ENCODE assay signal across 14 mouse cellular contexts in the genomic region with DNA sequence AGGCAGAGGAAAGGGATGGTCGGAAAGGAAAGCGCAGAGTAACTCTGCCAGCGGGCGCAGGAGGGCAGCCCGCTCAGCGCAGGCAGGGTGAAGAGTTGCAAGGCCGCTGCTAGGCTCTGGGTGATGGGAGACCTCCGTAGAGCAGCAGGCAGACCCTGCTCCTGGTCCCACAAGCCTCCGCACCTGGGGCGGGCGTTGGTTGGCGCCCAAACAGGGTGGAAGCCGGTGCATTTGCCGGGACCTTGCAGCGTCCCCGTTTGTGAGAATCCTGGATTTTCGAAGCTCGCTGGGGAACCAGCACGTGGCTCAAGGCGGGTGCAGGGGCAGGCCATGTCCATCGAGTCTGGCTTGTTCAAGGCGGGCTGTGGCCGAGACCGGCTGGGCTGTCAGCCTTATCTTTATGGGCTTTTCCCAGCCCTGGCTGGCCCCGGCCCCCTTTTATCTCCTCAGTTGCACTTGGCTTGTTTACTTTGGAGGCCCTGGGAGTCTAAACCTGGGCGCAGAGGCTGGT. TPM values are rescaled to one million over a fixed set of nuclear protein-coding genes. Genes with fewer than 3 reads are reported as not detected.
DNase-seq lines count a peak whose midpoint lies in the region; ATAC-seq and TF ChIP-seq lines count a peak whose summit lies in the region.
"Had no signal": no experiment of that assay in that cellular context is flagged by ENCODE, and none has a peak within 500 bp of the region (broad histone marks: within the 10 kb centered on the region; RNA-seq: fewer than 3 reads in every experiment).

No protein-coding gene starts in this region.

- H3K4me1 ChIP-seq in heart, embryonic 10.5 days, result peaks cover 43% of the 10 kb centered on the region
- H3K4me1 ChIP-seq in lung, adult 2 months (ENCODE audit: control insufficient read depth, insufficient read depth, low read length), result peaks cover 3% of the 10 kb centered on the region; the same call in 1 of the 2 replicates
- peaks cover 14% of the 10 kb centered on the region for H3K4me1 ChIP-seq in embryonic facial prominence, embryonic 11.5 days (ENCODE audit: control insufficient read depth, insufficient read depth, low read length)

- 0 out of 2 replicates have a peak overlapping the region, but pooled peaks have one; percentile 15 for H3K4me2 ChIP-seq in embryonic facial prominence, embryonic 11.5 days (ENCODE audit: low read depth, low read length)

- H3K4me3 ChIP-seq in heart, embryonic 10.5 days, result peak overlapping the region; percentile 46
- peak overlapping the region; percentile 49 for H3K4me3 ChIP-seq in lung, adult 2 months (replicated peaks; ENCODE audit: extremely low read depth, low read depth, low read length)
- H3K4me3 ChIP-seq in embryonic facial prominence, embryonic 11.5 days (ENCODE audit: low read depth, low read length), result peak overlapping the region; percentile 7; the same call in 1 of the 2 replicates
- H3K4me3 ChIP-seq: myocyte had no signal

- H3K36me3 ChIP-seq in heart, embryonic 10.5 days, result no peaks in the 10 kb centered on the region
- no peaks in the 10 kb centered on the region for H3K36me3 ChIP-seq in embryonic facial prominence, embryonic 11.5 days (replicated peaks; ENCODE audit: control insufficient read depth, insufficient read depth, low read depth, low read length)

- no peak for DNase-seq in heart, embryonic 10.5 days (ENCODE audit: low spot score)
- no peak for DNase-seq in heart, adult 8-10 months (ENCODE audit: low spot score)
- DNase-seq in lung, adult 2 months, result no peak
- no peak for DNase-seq in lung, adult 18-20 months
- peak; percentile 35 for DNase-seq in embryonic facial prominence, embryonic 11.5 days (ENCODE audit: low spot score)
- DNase-seq in lung, postnatal 4 days, result peak; percentile 40 to 63
- DNase-seq in right cerebral cortex, postnatal 10 days (ENCODE audit: low spot score in 2 of 2), result no peak
- DNase-seq in right cerebral cortex, postnatal 14 days, result no peak
- DNase-seq: B cell, adult 2 months; cerebellum, adult 11 months; spleen, adult 18-20 months had no signal

- WGBS in heart, embryonic 10.5 days, result under 1% methylated on average over 26 of the region's 26 CpGs
- 9% methylated on average over 26 of the region's 26 CpGs for WGBS in lung, adult 2 months
- WGBS in embryonic facial prominence, embryonic 11.5 days, result 3% methylated on average over 26 of the region's 26 CpGs

- no peak for ATAC-seq in embryonic facial prominence, embryonic 11.5 days (replicated peaks; ENCODE audit: insufficient number of reproducible peaks, low FRiP score, low TSS enrichment, low read depth)

- TF ChIP-seq POLR2A in lung, adult 2 months (IDR thresholded peaks at IDR 0.05; ENCODE audit: borderline replicate concordance, extremely low read depth, low read depth, low read length), result no peak

- no peak overlapping the region for H3K9ac ChIP-seq in embryonic facial prominence, embryonic 11.5 days (replicated peaks; ENCODE audit: low read length)

- H3K27ac ChIP-seq in heart, embryonic 10.5 days, result peak overlapping the region; percentile 43; the same call in 1 of the 2 replicates
- H3K27ac ChIP-seq in embryonic facial prominence, embryonic 11.5 days (replicated peaks; ENCODE audit: low read depth, low read length), result no peak overlapping the region

- no peak for TF ChIP-seq CTCF in lung, adult 2 months (IDR thresholded peaks at IDR 0.05; ENCODE audit: insufficient read depth, low read length)

- H3K9me3 ChIP-seq in heart, embryonic 10.5 days, result no peaks in the 10 kb centered on the region
- H3K9me3 ChIP-seq in embryonic facial prominence, embryonic 11.5 days (replicated peaks; ENCODE audit: control insufficient read depth, low read length), result no peaks in the 10 kb centered on the region

- peaks cover 100% of the 10 kb centered on the region for H3K27me3 ChIP-seq in heart, embryonic 10.5 days (ENCODE audit: insufficient read depth, poor library complexity, severe bottlenecking)
- H3K27me3 ChIP-seq in embryonic facial prominence, embryonic 11.5 days (ENCODE audit: control insufficient read depth, insufficient read depth, low read length), result peaks cover 64% of the 10 kb centered on the region

RNA-seq across cellular contexts. Expression of a gene that starts 2.3 kb away (rescaled TPM):
- 0.80 and 4.1 TPM in 2 replicates for polyA plus RNA-seq in heart, embryonic 10.5 days (2016; fragmentation: Nextera tagmentation; extraction: Ambion mirVana)
- total RNA-seq in heart, adult 8-10 months (2022), result not detected
- polyA plus RNA-seq in lung, adult 2 months (2012; rRNA removed), result 79.5 and 80.4 TPM in 2 replicates
- 0.65 and 1.5 TPM in 2 replicates for polyA plus RNA-seq in embryonic facial prominence, embryonic 11.5 days (2014; fragmentation: Nextera tagmentation; extraction: Ambion mirVana)

RNA-seq across cellular contexts. Expression of a gene that starts 38.4 kb away (rescaled TPM):
- not detected in 2 replicates for polyA plus RNA-seq in heart, embryonic 10.5 days (2016; fragmentation: Nextera tagmentation; extraction: Ambion mirVana)
- total RNA-seq in heart, adult 8-10 months (2022), result not detected
- polyA plus RNA-seq in lung, adult 2 months (2012; rRNA removed), result not detected in 2 replicates
- polyA plus RNA-seq in embryonic facial prominence, embryonic 11.5 days (2014; fragmentation: Nextera tagmentation; extraction: Ambion mirVana), result not detected in 2 replicates
- total RNA-seq: gastrocnemius, adult 18-20 months; layer of hippocampus, postnatal 14 days had no signal
- polyA plus RNA-seq: myocyte had no signal

RNA-seq across cellular contexts. Expression of a gene that starts 56.2 kb away (rescaled TPM):
- 2.5 and 7.6 TPM in 2 replicates for polyA plus RNA-seq in heart, embryonic 10.5 days (2016; fragmentation: Nextera tagmentation; extraction: Ambion mirVana)
- total RNA-seq in heart, adult 8-10 months (2022), result 1 to 10 TPM; 4.1 to 6.6 (median 4.7) TPM
- 257 and 302 TPM in 2 replicates for polyA plus RNA-seq in lung, adult 2 months (2012; rRNA removed)
- 22.3 and 25.9 TPM in 2 replicates for polyA plus RNA-seq in embryonic facial prominence, embryonic 11.5 days (2014; fragmentation: Nextera tagmentation; extraction: Ambion mirVana)

Comparison
In these comparisons a context has a peak if more than half of its experiments do, and no peak if none do; other contexts are left out.
1. DNase-seq: peak in embryonic facial prominence, embryonic 11.5 days (single experiment) and lung, postnatal 4 days (2 of 2); none in heart, embryonic 10.5 days (single experiment), heart, adult 8-10 months (single experiment), lung, adult 2 months (single experiment), lung, adult 18-20 months (0 of 2), right cerebral cortex, postnatal 10 days (0 of 2) and right cerebral cortex, postnatal 14 days (single experiment).
2. RNA of a gene that starts 2.3 kb away (polyA plus RNA-seq): 79.5 to 80.4 TPM in lung, adult 2 months; 0.80 to 4.1 TPM in heart, embryonic 10.5 days and 0.65 to 1.5 TPM in embryonic facial prominence, embryonic 11.5 days; every median in the first group is over 10 times any median in the second.
3. Peak in every context shown above with its lines, with median percentiles within 50 percentile points of each other: H3K4me3 ChIP-seq.